Mouse (Mus musculus) adrenal gland, postnatal 10 days (tissue): ENCODE results near the gene Fam49a. TPM values are rescaled to one million over a fixed set of nuclear protein-coding genes. Genes with fewer than 3 reads are reported as not detected.
"Not testable (repeated sequence)": the region's sequence is repeated elsewhere in the genome, so short reads cannot be mapped to it uniquely, and the experiment has no call there.

Experiments used
- DNase-seq: peaks from one replicate; pipeline ENCODE4 v3.0.0; 2021; ENCODE audit warnings: mixed read lengths
- total RNA-seq, 2 experiments: library from RNA; stranded (reverse); gene quantifications; 2 replicates each; pipeline ENCODE4 v1.2.3; 2021

Gene Fam49a
- total RNA-seq, 2 experiments from 2014 or later: 18.5 to 19.9 TPM

DNA sequence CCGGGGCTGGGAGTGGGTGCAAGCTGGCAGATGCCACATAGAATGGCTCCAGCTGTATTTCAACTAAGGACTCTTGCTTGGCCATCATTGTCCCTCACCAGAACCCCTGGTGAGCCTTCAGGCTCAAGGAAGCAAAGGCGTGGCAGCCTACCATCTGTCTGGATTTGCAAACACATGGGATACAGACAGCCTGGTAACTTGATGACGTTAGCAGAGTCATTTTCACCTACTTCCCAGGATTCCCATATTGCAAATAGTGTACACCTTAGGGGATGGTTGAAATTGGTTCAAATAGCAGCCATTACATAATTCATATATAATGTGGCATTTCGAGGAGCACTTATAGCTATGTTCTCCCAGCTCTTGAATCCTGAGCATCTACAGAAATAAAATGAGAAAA, 52.0 kb downstream of the Fam49a start:
- DNase-seq: no peak

DNA sequence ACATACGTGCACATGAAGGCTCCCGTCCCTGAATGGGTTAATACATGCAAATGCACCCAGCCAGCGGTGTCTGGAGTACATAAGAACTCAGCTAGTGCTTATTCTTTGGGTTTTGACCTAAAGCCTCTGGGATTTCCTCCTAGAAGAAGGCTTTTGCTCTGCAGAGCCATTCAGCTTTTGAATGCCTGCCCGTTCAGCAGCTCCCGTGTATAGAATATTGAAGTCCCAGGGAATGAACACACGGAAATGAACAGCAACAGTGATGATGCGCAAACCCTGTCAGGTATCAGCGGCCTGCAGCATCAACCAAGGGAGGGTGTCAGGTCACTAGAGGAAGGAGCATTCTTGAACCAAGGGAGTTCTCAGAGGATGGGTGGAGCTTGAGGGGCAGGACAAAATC, 52.4 kb downstream of the Fam49a start:
- no peak for DNase-seq

DNA sequence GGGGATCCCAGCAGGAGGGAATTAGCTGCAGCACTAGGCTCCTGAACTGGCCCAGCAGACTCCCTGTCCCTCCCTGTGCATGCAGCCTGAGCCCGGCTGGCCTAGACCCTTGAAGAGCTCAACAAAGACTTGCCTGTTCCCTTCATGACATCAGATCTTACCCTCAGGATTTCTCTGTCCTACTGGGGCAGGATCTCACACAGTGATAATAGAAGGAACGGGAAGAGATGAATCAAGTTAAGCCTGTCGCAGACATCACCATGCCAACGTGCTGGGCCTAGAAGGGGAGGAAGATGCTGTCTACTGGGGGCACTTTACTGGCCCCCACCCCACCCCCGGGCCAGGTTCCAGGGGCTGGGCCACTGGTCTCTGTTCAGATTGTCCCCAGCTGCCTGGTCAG, 53.1 kb downstream of the Fam49a start:
- DNase-seq: no peak

DNA sequence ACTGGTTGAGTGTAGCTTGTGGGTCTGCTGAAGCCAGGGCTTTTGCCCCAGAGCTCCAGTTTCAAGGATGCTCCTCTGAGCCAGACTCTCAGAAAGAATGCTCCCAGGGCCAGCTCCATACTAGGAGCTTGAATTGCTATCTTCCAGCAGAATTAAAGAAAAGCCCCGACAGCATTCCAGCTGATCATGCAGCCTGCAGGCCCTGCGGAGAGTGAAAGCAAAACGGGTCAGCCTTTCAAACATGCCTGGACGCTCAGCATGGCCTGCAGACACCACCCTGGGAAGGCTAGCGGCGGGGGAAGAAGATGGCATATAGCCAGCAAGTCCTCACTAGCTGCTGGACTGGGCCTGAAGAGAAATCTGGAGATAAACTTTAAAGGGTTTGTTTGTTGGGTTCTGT, 55.0 kb downstream of the Fam49a start:
- peak; percentile 61 for DNase-seq

DNA sequence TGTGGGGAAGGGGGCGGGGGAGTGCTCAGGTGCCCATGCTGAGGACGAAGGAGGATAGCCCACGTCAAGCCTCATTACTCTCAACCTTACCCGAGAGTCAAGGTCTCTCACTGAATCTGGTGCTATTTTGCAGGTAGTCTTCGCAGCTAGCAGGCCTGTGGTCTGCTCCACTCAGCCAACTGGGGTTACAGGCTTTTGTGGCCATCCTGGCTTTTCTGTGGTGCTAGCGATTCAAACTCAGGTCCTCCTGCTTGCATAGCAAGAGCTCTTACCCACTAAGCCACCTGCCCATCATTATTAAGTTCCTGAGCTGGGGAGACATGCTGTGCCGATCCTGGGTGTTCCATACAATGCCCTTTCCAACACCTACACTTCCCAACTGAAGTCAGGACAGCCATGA, 55.7 kb downstream of the Fam49a start:
- no peak for DNase-seq

DNA sequence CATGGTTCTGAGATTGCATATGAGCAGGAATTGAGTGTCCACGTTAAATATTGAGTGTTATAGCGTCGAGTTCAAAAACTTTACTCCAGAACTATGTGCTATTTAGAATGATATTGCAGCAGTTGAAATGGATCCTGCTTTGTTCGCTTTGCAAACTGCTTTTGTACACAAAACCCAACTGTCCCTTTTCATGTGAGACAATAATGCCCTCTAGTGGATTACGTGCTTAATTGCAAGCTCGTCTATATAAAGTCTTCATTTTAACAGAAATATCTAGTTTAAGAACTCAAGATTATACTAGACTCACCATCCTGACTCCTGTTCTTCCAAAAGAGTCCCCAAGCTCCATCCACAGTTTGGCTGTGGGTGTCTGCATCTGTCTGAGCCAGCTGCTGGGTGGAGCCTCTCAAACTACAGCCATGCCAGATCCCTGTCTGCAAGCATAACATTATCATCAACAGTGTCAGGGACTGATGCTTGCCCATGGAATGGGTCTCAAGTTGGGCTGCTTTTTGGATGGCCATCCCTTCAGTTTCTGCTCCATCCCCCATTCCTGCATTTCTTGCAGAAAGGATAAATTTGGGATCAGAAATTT, 56.3 kb downstream of the Fam49a start:
- DNase-seq: no peak

DNA sequence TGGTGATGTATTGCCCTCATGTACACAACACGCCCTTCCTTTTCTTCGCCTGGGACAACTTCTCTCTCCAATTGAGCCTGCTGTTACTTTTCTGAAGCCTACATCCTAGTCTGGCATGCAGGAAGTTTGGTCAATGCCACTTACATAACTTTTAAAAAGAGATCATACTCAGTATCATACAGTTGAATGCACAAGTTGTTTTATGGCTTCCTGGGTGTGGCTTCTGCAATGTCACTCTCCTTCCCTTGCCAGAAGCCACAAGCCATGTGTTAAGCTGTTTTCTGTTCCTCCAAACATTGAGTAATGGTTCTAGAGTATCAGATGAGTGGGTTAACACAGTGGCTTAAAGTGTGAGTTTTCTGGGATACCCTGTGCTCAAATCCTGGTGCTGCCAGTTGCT, 58.8 kb downstream of the Fam49a start:
- no peak for DNase-seq

DNA sequence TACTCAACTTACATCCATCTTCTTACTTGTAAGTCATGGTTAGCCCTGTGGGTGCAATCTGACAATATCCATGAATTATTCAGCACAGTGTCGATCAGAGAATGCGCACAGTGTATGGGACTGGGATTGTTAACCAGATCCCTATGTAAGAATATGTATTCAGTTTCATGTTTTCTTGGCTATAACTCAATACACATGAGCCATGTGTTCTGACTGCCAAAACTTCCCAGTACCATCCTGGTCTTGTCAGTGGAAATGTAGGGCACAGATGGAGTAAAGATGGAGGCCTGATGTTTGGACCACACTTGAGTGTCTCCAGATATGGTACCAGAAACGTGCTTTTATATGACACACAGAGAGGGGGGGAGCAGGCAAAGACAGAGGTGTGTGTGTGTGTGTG, 59.2 kb downstream of the Fam49a start:
- no peak for DNase-seq

DNA sequence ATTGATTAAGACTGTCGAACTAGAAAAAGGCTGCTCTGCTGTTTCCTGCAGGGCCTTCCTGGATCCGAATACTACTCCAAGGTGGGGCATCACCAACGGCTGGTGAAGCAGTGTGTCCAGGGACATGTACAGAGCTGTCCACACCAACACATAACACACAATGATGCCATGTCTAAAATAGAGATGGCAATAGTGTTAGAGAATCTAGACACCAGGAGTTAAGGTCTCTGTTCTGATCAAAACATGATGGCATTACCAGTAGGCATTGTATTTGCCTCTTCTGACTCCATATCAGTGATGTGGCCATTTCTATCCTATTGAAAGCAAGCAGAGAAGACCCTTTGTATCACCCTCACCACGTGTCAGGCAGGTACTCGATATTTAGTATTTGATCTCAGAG, 61.1 kb downstream of the Fam49a start:
- DNase-seq: no peak

DNA sequence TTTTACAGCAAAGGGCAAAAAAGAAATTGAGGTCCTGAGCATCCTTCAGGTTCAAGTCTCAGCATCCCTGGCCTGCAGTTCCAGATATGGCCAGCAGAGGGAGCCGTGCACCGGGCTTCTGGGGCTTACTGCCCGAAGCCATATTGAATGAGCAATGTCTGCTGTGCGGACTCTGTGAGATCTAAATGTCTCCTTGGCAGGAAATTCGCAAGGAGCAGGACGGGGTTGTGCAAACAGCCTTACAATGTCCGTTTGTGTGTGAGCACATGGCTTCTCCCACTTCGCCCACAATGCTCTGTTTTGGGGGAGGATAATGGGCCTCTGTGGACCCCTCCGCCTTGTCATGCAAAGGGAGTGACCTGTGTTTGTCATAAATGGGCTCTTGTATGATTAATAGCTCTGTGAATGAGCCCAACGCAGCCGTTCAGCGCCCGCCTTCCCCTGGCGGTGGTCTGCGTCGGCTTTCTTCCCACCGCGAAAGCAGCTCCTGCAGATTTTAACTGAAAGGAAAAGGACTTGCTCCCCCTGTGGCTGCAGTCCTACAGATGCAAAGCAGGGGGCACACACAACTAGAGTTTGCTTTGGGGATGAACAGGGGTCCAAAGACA, 61.8 kb downstream of the Fam49a start:
- DNase-seq: peak; percentile 96

DNA sequence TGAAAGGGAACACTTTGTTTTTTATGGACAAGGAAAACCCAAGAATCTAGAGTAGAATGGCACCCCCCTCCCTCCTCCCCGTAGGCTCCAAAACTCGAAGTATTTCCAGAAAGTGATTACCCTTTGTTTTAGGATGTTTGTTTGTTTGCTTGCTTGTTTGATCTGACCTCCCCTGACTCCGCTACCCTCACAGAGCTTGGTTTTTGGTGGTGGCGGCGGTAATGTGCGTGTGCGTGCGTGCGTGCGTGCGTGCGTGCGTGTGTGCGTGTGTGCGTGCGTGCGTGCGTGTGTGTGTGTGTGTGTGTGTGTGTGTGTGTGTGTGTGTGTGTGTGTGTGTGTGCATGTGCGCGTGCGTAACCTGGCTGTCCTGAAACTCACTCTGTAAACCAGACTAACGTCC, 62.3 kb downstream of the Fam49a start:
- DNase-seq: not testable (repeated sequence)

DNA sequence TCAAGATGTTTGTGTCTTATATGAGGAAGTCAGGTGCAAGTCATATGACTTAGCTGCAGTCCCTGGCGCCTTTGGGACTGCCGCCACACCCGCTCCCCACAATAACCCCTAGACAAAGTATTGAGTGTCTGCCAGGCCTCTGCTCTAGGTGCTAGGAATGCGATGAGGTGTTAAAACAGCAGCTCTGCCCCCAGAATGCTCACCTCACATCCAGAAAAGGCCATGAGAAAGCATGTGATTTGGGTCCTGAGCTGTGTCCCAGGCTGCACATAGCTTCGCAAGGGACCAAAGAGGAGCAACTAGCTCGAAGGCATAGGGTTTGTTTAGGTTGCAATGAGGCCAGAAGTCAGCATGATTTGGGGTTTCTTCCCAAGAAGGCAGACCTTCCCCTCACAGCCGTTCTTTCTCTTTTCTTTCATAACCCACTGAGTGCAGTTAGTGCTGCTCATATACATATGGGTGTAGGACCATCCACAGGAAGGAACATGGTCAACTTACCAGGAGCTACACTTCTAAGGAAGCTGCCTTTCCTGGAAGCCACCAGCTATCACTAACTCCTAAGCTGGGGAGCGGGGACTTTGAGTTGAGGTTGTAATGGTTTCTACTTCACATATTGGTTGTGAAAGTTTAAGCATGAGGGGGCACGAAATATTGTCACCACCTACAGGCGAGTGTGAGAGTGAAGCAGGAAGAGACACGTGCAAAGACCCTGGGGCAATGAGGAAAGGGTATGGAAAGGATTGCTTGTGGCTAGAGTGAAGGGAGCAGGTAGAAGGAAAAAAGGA, 71.8 kb downstream of the Fam49a start:
- no peak for DNase-seq

DNA sequence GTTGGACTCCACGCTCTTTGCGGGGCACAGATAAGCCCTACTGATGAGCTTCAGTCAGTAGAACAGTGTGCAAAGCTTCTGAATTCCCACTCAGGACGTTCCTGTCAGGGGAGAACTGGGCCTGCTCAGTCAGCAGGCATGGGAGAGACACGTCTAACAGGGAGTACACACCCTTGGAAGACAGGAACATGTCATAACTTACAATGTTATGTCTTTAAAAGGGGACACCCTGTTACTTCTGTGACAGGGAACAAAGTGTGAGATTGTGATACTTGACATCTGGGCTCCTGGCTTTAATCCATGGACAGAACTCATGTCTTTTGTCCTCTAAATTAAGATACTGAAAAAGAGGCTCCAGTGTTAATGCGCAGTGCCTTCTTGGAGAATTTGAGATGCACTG, 72.5 kb downstream of the Fam49a start:
- DNase-seq: no peak

DNA sequence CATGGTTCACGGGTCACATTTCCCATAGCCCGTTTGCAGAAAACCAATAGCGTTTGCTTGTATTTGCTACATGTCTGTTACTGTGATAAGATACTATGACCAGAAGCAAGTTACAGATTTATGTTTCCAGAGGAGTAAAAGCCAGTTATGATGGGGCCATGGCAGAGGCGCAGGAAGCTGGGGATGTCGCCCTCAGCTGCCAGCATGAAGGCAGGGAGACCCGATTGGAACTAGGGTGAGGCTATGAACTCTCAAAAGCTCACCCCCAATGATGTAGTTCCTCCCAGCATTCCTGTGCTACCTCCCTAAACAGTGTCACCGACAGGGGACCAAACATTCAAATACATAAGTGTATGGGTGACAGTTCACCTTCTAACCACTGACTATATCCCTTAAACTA, 73.6 kb downstream of the Fam49a start:
- DNase-seq: no peak

DNA sequence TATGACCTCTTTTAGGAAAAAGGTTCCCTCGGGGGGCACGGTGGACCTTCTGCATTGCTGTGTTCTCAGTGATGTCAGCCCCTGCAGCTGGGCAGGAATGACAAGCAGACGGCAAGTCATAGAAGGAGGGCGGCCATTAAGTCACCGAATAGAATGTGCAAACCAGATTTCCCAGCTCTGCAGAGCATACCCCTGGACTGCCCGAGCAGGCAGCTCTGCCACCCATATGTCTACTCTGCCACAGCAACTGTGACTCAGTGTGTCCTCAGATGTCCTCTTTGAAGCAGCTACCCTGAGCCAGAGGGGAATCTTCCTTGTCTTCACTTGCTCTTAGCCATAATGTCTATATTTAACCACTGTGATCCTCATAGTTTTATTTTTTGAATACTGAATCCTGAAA, 75.4 kb downstream of the Fam49a start:
- no peak for DNase-seq

DNA sequence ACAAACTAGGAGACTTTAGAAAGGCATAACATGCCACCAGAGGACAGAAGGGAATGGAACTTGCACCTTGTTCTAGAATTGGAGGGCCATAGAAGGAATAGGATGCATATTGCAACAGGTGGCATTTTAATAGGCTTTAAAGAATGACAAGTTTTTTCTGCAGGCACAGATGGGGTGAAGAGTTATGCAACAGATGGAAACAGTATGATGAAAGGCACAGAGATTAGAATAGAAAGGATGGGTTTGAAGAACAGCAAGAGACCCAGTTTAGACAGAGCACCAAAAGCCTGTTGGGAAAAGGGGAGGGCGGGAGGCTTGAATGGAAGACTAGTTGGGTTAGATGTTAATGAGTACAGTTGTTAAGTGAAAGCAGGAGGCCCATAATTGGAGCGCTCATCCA, 81.4 kb downstream of the Fam49a start:
- no peak for DNase-seq

DNA sequence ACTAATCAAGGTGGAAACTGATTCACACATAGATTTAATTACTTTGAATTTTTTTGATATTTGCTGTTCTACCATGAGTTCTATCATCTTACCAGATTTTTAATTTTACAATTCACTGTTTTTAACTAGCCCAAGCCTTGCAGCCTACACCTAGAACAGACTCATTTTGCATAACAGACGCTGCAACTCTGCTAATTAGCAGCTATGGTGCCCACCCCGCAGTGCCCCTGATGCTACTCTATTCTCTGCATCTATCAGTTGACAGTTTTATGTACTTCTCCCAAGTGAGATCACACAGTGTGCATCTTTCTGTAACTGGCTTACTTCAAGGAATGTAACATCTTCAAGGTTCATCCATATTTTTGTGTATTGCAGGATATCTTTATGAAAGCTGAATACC, 86.7 kb downstream of the Fam49a start:
- DNase-seq: no peak

DNA sequence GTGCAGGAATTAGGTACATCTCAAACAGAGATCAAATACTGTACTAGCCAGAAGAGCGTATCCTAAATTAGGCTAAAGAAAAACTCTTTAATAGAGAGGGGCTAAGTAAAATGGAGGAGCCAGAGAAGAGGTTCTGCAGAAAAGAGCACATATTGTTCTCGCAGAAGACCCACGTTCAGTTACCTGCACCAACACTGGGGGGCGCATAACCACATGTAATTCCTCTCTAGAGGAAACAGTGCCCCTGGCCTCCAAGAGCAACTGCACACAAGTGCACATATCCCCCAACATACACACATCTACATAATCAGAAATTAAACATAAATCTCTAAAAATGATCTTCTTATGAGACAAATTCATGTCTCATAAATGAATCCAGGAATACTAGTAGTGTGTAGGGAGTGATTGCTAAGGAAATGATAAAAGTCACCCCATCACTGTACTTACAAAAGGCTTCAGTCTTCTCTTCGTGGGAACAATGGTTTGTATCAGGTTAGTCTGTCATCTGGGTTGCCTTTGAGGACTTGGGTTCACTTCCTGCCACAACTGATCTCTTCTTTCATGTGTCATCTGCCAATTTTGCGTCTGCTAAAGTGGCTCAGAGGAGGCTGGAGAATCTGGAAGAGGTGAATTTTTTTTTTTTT, 87.8 kb downstream of the Fam49a start:
- DNase-seq: no peak

DNA sequence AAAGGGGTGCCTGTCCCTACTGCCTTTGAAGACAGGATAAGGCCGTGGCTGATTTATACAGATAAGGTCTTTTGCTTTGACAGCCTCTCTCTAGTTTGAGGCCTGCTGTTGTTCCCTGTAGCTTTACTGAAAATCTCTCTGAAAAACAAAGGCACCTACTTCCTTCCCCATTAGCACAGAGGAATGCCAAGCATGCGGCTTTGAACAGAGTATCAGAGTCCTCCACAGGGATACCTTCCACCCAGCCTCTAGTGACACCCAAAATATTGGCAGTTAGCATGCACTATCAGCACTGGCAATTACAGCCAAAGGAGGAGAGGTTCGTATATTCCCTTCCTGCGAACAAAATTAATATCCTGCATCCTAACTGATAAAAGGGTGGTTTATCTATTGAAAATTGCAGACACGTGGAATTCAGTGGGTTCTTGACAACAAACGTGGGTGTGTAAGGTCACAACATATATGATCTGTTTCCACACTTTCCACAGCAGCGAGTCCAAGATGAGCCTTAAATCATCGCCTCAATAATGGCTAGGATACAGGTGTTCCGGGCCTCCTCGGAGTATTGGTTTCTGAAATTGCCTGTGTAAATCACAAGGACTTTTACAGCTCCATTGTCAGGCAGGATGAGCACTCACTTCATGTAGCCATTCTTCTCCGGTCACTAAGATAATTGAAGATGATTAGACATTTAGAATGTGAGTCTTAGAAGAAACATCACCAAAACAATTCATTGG, 90.0 kb downstream of the Fam49a start:
- DNase-seq: no peak

DNA sequence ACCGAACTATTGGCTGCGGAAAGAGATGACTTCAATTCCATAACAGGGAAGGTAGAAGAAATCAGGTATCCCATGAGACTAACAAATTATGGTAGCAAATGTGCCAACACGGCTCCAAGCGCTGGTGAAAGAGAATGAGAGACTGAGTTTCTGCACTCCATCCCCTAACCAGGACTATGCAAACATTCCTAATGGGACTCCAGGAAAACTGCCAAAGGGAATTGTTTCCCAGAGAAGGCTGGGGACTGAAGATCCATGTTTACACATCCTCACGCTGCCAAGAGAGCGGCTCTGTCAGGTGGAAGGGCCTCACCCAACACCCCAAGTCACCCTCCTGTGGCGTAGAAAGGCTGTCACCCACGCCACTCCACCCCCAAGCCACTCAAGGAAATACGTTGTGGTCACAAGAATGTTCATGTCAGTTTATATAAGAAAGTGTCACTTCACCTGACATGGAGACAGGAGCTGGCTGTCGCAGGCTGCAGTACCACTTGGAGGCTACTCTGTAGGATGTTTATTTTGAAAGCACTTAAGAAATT, 92.2 kb downstream of the Fam49a start:
- DNase-seq: no peak

DNA sequence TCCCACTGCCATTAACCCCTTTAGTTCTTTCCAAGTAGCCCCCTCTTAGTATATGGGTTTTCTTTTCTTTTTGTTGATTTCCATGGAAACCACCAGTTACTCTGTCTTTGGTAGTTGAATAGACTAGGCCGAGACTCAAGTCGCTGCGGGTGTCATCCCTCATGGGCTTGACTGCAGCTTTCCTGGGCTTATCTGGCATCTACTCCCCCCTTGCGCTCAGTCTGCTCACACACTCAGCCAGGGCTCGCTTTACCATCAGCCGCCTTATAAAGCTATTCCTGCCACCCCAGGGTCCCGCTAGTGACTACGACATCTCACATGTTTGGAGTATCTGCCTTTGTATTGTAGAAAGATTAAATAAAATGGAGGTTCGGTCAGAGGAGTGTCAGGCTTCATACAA, 94.1 kb downstream of the Fam49a start:
- no peak for DNase-seq

DNA sequence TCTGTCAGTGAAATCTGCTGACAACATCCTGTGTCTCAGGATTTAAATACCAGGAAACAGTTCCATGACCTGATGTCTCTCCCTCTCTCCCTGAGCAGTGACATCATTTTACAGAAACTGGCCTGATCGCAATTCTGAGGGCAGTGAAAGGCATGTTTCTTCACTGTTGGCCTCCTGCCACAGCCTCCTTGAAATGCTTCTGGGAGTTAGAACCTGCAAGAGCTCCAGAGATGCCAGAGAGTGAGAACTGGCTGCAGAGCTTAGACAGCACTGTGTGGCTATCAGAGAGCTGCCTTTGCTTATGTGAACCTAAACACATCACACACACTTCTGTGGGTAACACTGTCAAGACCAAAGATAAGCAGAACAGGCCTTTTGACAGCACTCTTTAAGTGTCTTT, 94.5 kb downstream of the Fam49a start:
- peak; percentile 61 for DNase-seq
